Mouse (Mus musculus) brain, embryonic 14.5 days (tissue): Measurements from ENCODE around the gene Aldh4a1.

ENCODE experiments used
- CTCF ChIP-seq: fragments of 200-500 bp; IDR thresholded peaks from 2 replicates; pipeline ENCODE4 v1.5.1; 2012; ENCODE audit warnings: inconsistent platforms, mild to moderate bottlenecking, moderate library complexity, borderline replicate concordance; ENCODE audit not compliant: insufficient read depth, insufficient read length; ENCODE audit errors: extremely low read depth
- POLR2A ChIP-seq: fragments of 200-500 bp; IDR thresholded peaks from 2 replicates; pipeline ENCODE4 v1.6.1; 2012; ENCODE audit warnings: mild to moderate bottlenecking, inconsistent platforms, borderline replicate concordance; ENCODE audit not compliant: poor library complexity, insufficient read depth, insufficient read length, severe bottlenecking; ENCODE audit errors: extremely low read depth

- no peak for TF ChIP-seq CTCF
- no peak for TF ChIP-seq POLR2A
These were observed 29.3 kb upstream of the Aldh4a1 start for GRCm38 (mm10) chr4:139593383-139593782.
